ENCODE assay signal across 8 mouse cellular contexts in genomic region chr11:69089616-69090290, GRCm38 (mm10). TPM values are rescaled to one million over a fixed set of nuclear protein-coding genes. Genes with fewer than 3 reads are reported as not detected.
DNase-seq lines count a peak whose midpoint lies in the region; ATAC-seq lines count a peak whose summit lies in the region.

No protein-coding gene starts in this region.

- WGBS in lung, embryonic 16.5 days, result 79% methylated on average over 12 of the region's 12 CpGs
- 90% methylated on average over 12 of the region's 12 CpGs for WGBS in embryonic facial prominence, embryonic 12.5 days
- 90% methylated on average over 12 of the region's 12 CpGs for WGBS in hindbrain, embryonic 12.5 days
- 90% methylated on average over 12 of the region's 12 CpGs for WGBS in midbrain, embryonic 11.5 days

- H3K27me3 ChIP-seq in lung, embryonic 16.5 days (ENCODE audit: control insufficient read depth, insufficient read depth, low read depth, low read length), result no peaks in the 10 kb centered on the region
- no peaks in the 10 kb centered on the region for H3K27me3 ChIP-seq in embryonic facial prominence, embryonic 12.5 days
- no peaks in the 10 kb centered on the region for H3K27me3 ChIP-seq in hindbrain, embryonic 12.5 days
- H3K27me3 ChIP-seq in midbrain, embryonic 11.5 days (ENCODE audit: control insufficient read depth, insufficient read depth, low read length), result no peaks in the 10 kb centered on the region

- DNase-seq in lung, adult 18-20 months, result no peak
- no peak for DNase-seq in midbrain, embryonic 11.5 days (ENCODE audit: low spot score, missing footprints)
- DNase-seq in gastrocnemius, postnatal 10 days, result no peak
- DNase-seq in frontal cortex, postnatal 14 days (ENCODE audit: low spot score in 2 of 2), result no peak

- peak overlapping the region; percentile 100 for H3K9ac ChIP-seq in lung, embryonic 16.5 days (ENCODE audit: low read length)
- peak overlapping the region; percentile 98 for H3K9ac ChIP-seq in embryonic facial prominence, embryonic 12.5 days
- peak overlapping the region; percentile 99 for H3K9ac ChIP-seq in hindbrain, embryonic 12.5 days
- peak overlapping the region; percentile 93 for H3K9ac ChIP-seq in midbrain, embryonic 11.5 days (ENCODE audit: low read length)

- peaks cover 10% of the 10 kb centered on the region; the same call in 1 of the 2 replicates for H3K36me3 ChIP-seq in lung, embryonic 16.5 days (ENCODE audit: control insufficient read depth, insufficient read depth, low read length)
- H3K36me3 ChIP-seq in embryonic facial prominence, embryonic 12.5 days, result peaks cover 20% of the 10 kb centered on the region
- peaks cover 24% of the 10 kb centered on the region; the same call in 1 of the 2 replicates for H3K36me3 ChIP-seq in hindbrain, embryonic 12.5 days
- H3K36me3 ChIP-seq in midbrain, embryonic 11.5 days (ENCODE audit: control insufficient read depth, insufficient read depth, low read length), result no peaks in the 10 kb centered on the region; the same call in 1 of the 2 replicates

- H3K4me3 ChIP-seq in lung, embryonic 16.5 days (ENCODE audit: low read length), result peak overlapping the region; percentile 99
- peak overlapping the region; percentile 77 for H3K4me3 ChIP-seq in embryonic facial prominence, embryonic 12.5 days
- H3K4me3 ChIP-seq in hindbrain, embryonic 12.5 days, result peak overlapping the region; percentile 98
- peak overlapping the region; percentile 98 for H3K4me3 ChIP-seq in midbrain, embryonic 11.5 days (ENCODE audit: low read depth, low read length)

- H3K9me3 ChIP-seq in lung, embryonic 16.5 days (ENCODE audit: control insufficient read depth, low read length), result no peaks in the 10 kb centered on the region
- no peaks in the 10 kb centered on the region for H3K9me3 ChIP-seq in embryonic facial prominence, embryonic 12.5 days
- no peaks in the 10 kb centered on the region for H3K9me3 ChIP-seq in hindbrain, embryonic 12.5 days (replicated peaks)
- no peaks in the 10 kb centered on the region for H3K9me3 ChIP-seq in midbrain, embryonic 11.5 days (ENCODE audit: control insufficient read depth, low read length)

- peaks cover 25% of the 10 kb centered on the region for H3K4me1 ChIP-seq in lung, embryonic 16.5 days (replicated peaks; ENCODE audit: control insufficient read depth, insufficient read depth, low read length)
- H3K4me1 ChIP-seq in embryonic facial prominence, embryonic 12.5 days, result peaks cover 23% of the 10 kb centered on the region
- H3K4me1 ChIP-seq in hindbrain, embryonic 12.5 days, result peaks cover 35% of the 10 kb centered on the region
- peaks cover 15% of the 10 kb centered on the region for H3K4me1 ChIP-seq in midbrain, embryonic 11.5 days (ENCODE audit: control insufficient read depth, insufficient read depth, low read length)

- H3K27ac ChIP-seq in lung, embryonic 16.5 days (ENCODE audit: low read length), result no peak overlapping the region
- no peak overlapping the region for H3K27ac ChIP-seq in embryonic facial prominence, embryonic 12.5 days
- H3K27ac ChIP-seq in hindbrain, embryonic 12.5 days, result 0 out of 2 replicates have a peak overlapping the region, but pooled peaks have one; percentile 95
- H3K27ac ChIP-seq in midbrain, embryonic 11.5 days (ENCODE audit: low read depth, low read length), result no peak overlapping the region

- no peak for ATAC-seq in lung, embryonic 16.5 days (ENCODE audit: low read depth)
- ATAC-seq in embryonic facial prominence, embryonic 12.5 days (ENCODE audit: insufficient number of reproducible peaks, insufficient read depth, low FRiP score, low TSS enrichment), result no peak
- no peak for ATAC-seq in hindbrain, embryonic 12.5 days (ENCODE audit: low FRiP score)
- no peak for ATAC-seq in midbrain, embryonic 11.5 days (ENCODE audit: low FRiP score)
- ATAC-seq in activated CD4-positive, CD25-positive, alpha-beta regulatory T cell, adult 4 months, result no peak

- peak overlapping the region; percentile 75 for H3K4me2 ChIP-seq in lung, embryonic 16.5 days (ENCODE audit: low read depth, low read length)
- H3K4me2 ChIP-seq in embryonic facial prominence, embryonic 12.5 days (replicated peaks), result peak overlapping the region; percentile 87
- H3K4me2 ChIP-seq in hindbrain, embryonic 12.5 days (replicated peaks), result peak overlapping the region; percentile 84
- peak overlapping the region; percentile 91 for H3K4me2 ChIP-seq in midbrain, embryonic 11.5 days

RNA-seq across cellular contexts. Expression of gene Vamp2, which starts 1.5 kb away (rescaled TPM):
- polyA plus RNA-seq in lung, embryonic 16.5 days (2015; fragmentation: Nextera tagmentation; extraction: Ambion mirVana), result 80.6 and 85.2 TPM in 2 replicates
- 84.3 and 85.0 TPM in 2 replicates for polyA plus RNA-seq in embryonic facial prominence, embryonic 12.5 days (2016; fragmentation: Nextera tagmentation; extraction: Ambion mirVana)
- polyA plus RNA-seq in hindbrain, embryonic 12.5 days (2016; fragmentation: Nextera tagmentation; extraction: Ambion mirVana), result 140 and 159 TPM in 2 replicates
- polyA plus RNA-seq in midbrain, embryonic 11.5 days (2014; fragmentation: Nextera tagmentation; extraction: Ambion mirVana), result 72.4 and 73.5 TPM in 2 replicates
- 10 to 100 TPM; 27.6 to 27.9 TPM for polyA plus RNA-seq in activated CD4-positive, CD25-positive, alpha-beta regulatory T cell, adult 4 months (2017; shearing (Covaris generic))
- 10 to 100 TPM; 52.4 to 55.8 TPM for total RNA-seq in gastrocnemius, postnatal 10 days (2021)

RNA-seq across cellular contexts. Expression of gene Per1, which starts 5.3 kb away (rescaled TPM):
- 31.1 and 32.4 TPM in 2 replicates for polyA plus RNA-seq in lung, embryonic 16.5 days (2015; fragmentation: Nextera tagmentation; extraction: Ambion mirVana)
- polyA plus RNA-seq in embryonic facial prominence, embryonic 12.5 days (2016; fragmentation: Nextera tagmentation; extraction: Ambion mirVana), result 11.4 and 11.5 TPM in 2 replicates
- 9.8 and 11.6 TPM in 2 replicates for polyA plus RNA-seq in hindbrain, embryonic 12.5 days (2016; fragmentation: Nextera tagmentation; extraction: Ambion mirVana)
- 6.0 and 7.3 TPM in 2 replicates for polyA plus RNA-seq in midbrain, embryonic 11.5 days (2014; fragmentation: Nextera tagmentation; extraction: Ambion mirVana)
- polyA plus RNA-seq in activated CD4-positive, CD25-positive, alpha-beta regulatory T cell, adult 4 months (2017; shearing (Covaris generic)), result 1 to 10 TPM; 4.5 to 6.7 TPM
- total RNA-seq in gastrocnemius, postnatal 10 days (2021), result 10 to 100 TPM; 17.5 to 78.6 TPM

RNA-seq across cellular contexts. Expression of gene Tmem107, which starts 19.1 kb away (rescaled TPM):
- 101 and 104 TPM in 2 replicates for polyA plus RNA-seq in lung, embryonic 16.5 days (2015; fragmentation: Nextera tagmentation; extraction: Ambion mirVana)
- 36.8 and 43.5 TPM in 2 replicates for polyA plus RNA-seq in embryonic facial prominence, embryonic 12.5 days (2016; fragmentation: Nextera tagmentation; extraction: Ambion mirVana)
- 39.4 and 45.1 TPM in 2 replicates for polyA plus RNA-seq in hindbrain, embryonic 12.5 days (2016; fragmentation: Nextera tagmentation; extraction: Ambion mirVana)
- 53.5 and 57.7 TPM in 2 replicates for polyA plus RNA-seq in midbrain, embryonic 11.5 days (2014; fragmentation: Nextera tagmentation; extraction: Ambion mirVana)
- polyA plus RNA-seq in activated CD4-positive, CD25-positive, alpha-beta regulatory T cell, adult 4 months (2017; shearing (Covaris generic)), result 1 to 10 TPM; 4.4 to 7.1 TPM
- 1 to 10 TPM; 4.3 to 5.2 TPM for total RNA-seq in gastrocnemius, postnatal 10 days (2021)

RNA-seq across cellular contexts. Expression of gene Borcs6, which starts 30.2 kb away (rescaled TPM):
- polyA plus RNA-seq in lung, embryonic 16.5 days (2015; fragmentation: Nextera tagmentation; extraction: Ambion mirVana), result 7.2 and 8.6 TPM in 2 replicates
- 12.3 and 12.6 TPM in 2 replicates for polyA plus RNA-seq in embryonic facial prominence, embryonic 12.5 days (2016; fragmentation: Nextera tagmentation; extraction: Ambion mirVana)
- polyA plus RNA-seq in hindbrain, embryonic 12.5 days (2016; fragmentation: Nextera tagmentation; extraction: Ambion mirVana), result 15.8 and 16.6 TPM in 2 replicates
- polyA plus RNA-seq in midbrain, embryonic 11.5 days (2014; fragmentation: Nextera tagmentation; extraction: Ambion mirVana), result 8.8 and 9.8 TPM in 2 replicates
- 1 to 10 TPM; 2.1 to 2.4 TPM for polyA plus RNA-seq in activated CD4-positive, CD25-positive, alpha-beta regulatory T cell, adult 4 months (2017; shearing (Covaris generic))
- 10 to 100 TPM; 12.6 to 13.9 TPM for total RNA-seq in gastrocnemius, postnatal 10 days (2021)

RNA-seq across cellular contexts. Expression of gene Hes7, which starts 30.5 kb away (rescaled TPM):
- polyA plus RNA-seq in lung, embryonic 16.5 days (2015; fragmentation: Nextera tagmentation; extraction: Ambion mirVana), result 0.38 and 0.43 TPM in 2 replicates
- 0.65 and 0.73 TPM in 2 replicates for polyA plus RNA-seq in embryonic facial prominence, embryonic 12.5 days (2016; fragmentation: Nextera tagmentation; extraction: Ambion mirVana)
- 0.25 and 0.49 TPM in 2 replicates for polyA plus RNA-seq in hindbrain, embryonic 12.5 days (2016; fragmentation: Nextera tagmentation; extraction: Ambion mirVana)
- 0.17 and 0.33 TPM in 2 replicates for polyA plus RNA-seq in midbrain, embryonic 11.5 days (2014; fragmentation: Nextera tagmentation; extraction: Ambion mirVana)
- not detected for polyA plus RNA-seq in activated CD4-positive, CD25-positive, alpha-beta regulatory T cell, adult 4 months (2017; shearing (Covaris generic))
- total RNA-seq in gastrocnemius, postnatal 10 days (2021), result not detected
